Mouse (Mus musculus) cerebellum, adult 2 months (tissue): Measurements from ENCODE around the gene Natd1.

Source experiments
- CTCF ChIP-seq: fragments of 200-500 bp; IDR thresholded peaks from 2 replicates; pipeline ENCODE4 v1.5.1; 2011; ENCODE audit warnings: low read depth, mild to moderate bottlenecking, control low read depth, low read length, moderate library complexity, borderline replicate concordance; ENCODE audit not compliant: insufficient read depth
- POLR2A ChIP-seq: fragments of 200-500 bp; IDR thresholded peaks from 2 replicates; pipeline ENCODE4 v1.6.1; 2011; ENCODE audit warnings: low read length, control low read depth, borderline replicate concordance; ENCODE audit not compliant: insufficient read depth

DNA sequence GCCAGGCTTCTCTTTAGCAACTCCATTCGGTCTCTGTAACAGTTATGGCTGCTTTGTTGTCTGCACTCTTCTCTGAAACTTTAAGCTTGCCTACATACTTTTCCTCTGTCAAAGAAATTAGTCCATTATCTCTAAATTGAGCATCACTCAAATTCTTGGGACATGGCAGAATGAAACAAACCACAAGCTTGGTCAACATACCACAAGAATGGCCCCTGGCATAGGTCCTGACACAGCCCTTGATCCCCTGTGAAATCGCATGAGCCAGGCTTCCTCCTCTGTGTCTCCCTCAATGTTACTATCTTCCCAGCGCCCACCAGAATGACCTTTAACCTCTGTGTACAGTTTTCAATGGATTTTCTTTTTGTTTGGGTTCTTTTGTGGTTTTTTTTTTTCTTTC, 32.2 kb downstream of the Natd1 start:
- TF ChIP-seq CTCF (no peak), POLR2A (no peak)
